Mouse (Mus musculus) heart, adult 2 months (tissue): ENCODE measurements at regions not wholly inside any gene's neighbourhood (a gene's known extent, or its start where the extent isn't known, plus 50 kb on each side); places are given as distances from the start of the nearest gene placed in this dataset.

ENCODE experiments used
- CTCF ChIP-seq: fragments of 200-600 bp; IDR thresholded peaks from 2 replicates; pipeline ENCODE4 v1.8.1; 2022; ENCODE audit warnings: antibody characterized with exemption, mild to moderate bottlenecking, moderate library complexity
- EP300 ChIP-seq: fragments of 200-500 bp; IDR thresholded peaks from 2 replicates; pipeline ENCODE4 v1.6.1; 2011; ENCODE audit warnings: low read depth, low read length, control low read depth; ENCODE audit not compliant: insufficient read depth
- POLR2A ChIP-seq: fragments of 200-500 bp; IDR thresholded peaks from 2 replicates; pipeline ENCODE4 v1.6.1; 2011; ENCODE audit warnings: mild to moderate bottlenecking, low read depth, low read length, control low read depth; ENCODE audit not compliant: insufficient read depth

- no peak for TF ChIP-seq EP300
- TF ChIP-seq CTCF = no peak
- TF ChIP-seq POLR2A = no peak
Observed at GRCm38 (mm10) chr11:27235884-27236283, 642.1 kb upstream of the Vrk2 start.
